Mouse (Mus musculus): Measurements from ENCODE around the gene Gdi2. TPM values are rescaled to one million over a fixed set of nuclear protein-coding genes. Genes with fewer than 3 reads are reported as not detected.
"Not testable (repeated sequence)": the region's sequence is repeated elsewhere in the genome, so short reads cannot be mapped to it uniquely, and the experiment has no call there.

The Gdi2 gene
- polyA plus RNA-seq, 1 experiment from 2014 or later = 435 TPM

DNA sequence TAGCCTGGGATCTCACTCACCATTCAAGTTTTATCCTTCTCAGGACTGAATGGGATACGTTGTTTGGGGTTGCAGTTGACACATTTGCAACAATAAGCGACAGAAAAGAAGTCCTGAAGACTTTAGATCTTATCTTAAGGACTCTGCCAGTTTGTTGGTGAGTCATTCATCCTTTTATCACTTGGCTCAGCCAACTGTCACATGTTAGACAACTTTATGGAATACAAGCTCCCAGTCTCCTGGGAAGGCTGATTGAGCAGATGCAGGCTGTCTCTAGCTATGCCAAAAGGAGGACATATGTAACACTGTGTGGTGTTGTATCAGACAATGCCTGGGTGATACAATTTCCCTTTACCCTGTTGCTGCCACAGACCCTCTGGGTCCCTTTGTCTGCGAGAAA is 7.4 kb upstream of the Gdi2 start:
- Histone ChIP-seq H3K4me2 (replicated peaks; ENCODE audit: low read depth, low read length) (no peak overlapping the region), H3K4me1 (ENCODE audit: insufficient read depth, low read length) (no peaks in the 10 kb centered on the region), H3K36me3 (ENCODE audit: insufficient read depth, low read length) (no peaks in the 10 kb centered on the region), H3K27ac (ENCODE audit: low read length) (no peak overlapping the region), H3K9ac (replicated peaks; ENCODE audit: low read length) (no peak overlapping the region), H3K4me3 (ENCODE audit: low read length) (no peak overlapping the region), H3K9me3 (ENCODE audit: low read length) (no peaks in the 10 kb centered on the region), H3K27me3 (ENCODE audit: insufficient read depth, low read length) (no peaks in the 10 kb centered on the region)
- ATAC-seq (ENCODE audit: low FRiP score, low TSS enrichment) = no peak
- 62% methylated on average over 3 of the region's 3 CpGs for WGBS

DNA sequence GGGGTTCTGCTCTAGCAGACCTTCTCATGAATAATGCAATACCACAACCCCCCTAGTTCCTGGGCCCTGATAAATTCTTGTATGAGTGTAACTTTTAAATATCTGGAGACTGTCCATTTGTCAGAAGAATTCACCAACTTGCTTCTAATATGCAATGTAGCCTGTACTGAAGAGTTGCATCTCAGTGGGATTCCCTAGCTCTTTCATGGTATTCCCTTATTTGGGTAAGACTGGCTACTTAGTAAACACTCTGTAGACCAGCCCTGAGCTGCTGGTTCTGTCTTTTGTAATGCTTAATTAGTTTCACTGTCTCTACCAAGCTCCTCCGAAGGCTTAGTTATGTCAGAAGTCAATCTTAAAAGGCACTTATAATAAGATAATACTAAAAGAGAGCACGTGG is 6.7 kb upstream of the Gdi2 start:
- not testable (repeated sequence) for H3K27ac ChIP-seq (ENCODE audit: low read length); H3K27me3 ChIP-seq (ENCODE audit: insufficient read depth, low read length); H3K4me2 ChIP-seq (replicated peaks; ENCODE audit: low read depth, low read length); H3K9me3 ChIP-seq (ENCODE audit: low read length); H3K4me3 ChIP-seq (ENCODE audit: low read length); ATAC-seq (ENCODE audit: low FRiP score, low TSS enrichment); H3K9ac ChIP-seq (replicated peaks; ENCODE audit: low read length); H3K4me1 ChIP-seq (ENCODE audit: insufficient read depth, low read length); H3K36me3 ChIP-seq (ENCODE audit: insufficient read depth, low read length)
- 76% methylated on average over 2 of the region's 2 CpGs for WGBS

DNA sequence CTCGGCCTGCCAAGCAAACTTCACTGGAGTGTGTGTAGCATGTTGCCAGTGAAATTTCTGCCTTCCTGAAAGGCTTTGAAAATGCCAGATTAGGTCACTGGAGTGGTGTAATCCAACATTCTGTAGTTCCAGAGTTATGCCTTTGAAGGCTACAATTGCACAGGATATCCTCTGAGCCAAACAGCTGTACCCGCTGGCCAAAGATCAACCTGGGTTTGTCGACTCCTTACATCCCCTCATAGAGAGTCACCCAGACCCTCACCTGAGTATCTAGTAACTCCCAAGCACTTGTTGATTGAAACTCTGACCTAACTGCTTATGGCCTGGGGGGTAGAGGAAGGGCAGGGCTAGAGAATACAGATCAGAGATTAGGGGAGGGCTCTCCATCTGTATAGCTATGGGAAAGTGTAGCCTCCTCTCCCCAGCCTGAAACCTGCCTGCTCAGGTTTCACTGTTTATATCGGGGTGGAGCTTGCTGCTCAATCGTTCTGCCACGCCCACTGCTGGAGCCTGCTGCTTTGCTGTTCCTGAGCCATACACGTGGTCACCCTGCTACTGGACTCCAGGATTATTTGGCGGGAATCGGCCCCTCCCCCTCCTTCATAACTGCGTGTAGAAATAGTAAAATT is 6.1 kb upstream of the Gdi2 start:
- WGBS = 55% methylated on average over 10 of the region's 10 CpGs
- peak; percentile 63; the same call in 1 of the 2 replicates for ATAC-seq (ENCODE audit: low FRiP score, low TSS enrichment)
- H3K4me3 ChIP-seq (ENCODE audit: low read length) = no peak overlapping the region
- H3K9ac ChIP-seq (replicated peaks; ENCODE audit: low read length) = no peak overlapping the region
- H3K9me3 ChIP-seq (ENCODE audit: low read length) = no peaks in the 10 kb centered on the region
- H3K4me1 ChIP-seq (ENCODE audit: insufficient read depth, low read length) = no peaks in the 10 kb centered on the region
- H3K4me2 ChIP-seq (replicated peaks; ENCODE audit: low read depth, low read length) = no peak overlapping the region
- H3K27ac ChIP-seq (ENCODE audit: low read length) = no peak overlapping the region
- H3K36me3 ChIP-seq (ENCODE audit: insufficient read depth, low read length) = no peaks in the 10 kb centered on the region
- no peaks in the 10 kb centered on the region for H3K27me3 ChIP-seq (ENCODE audit: insufficient read depth, low read length)

DNA sequence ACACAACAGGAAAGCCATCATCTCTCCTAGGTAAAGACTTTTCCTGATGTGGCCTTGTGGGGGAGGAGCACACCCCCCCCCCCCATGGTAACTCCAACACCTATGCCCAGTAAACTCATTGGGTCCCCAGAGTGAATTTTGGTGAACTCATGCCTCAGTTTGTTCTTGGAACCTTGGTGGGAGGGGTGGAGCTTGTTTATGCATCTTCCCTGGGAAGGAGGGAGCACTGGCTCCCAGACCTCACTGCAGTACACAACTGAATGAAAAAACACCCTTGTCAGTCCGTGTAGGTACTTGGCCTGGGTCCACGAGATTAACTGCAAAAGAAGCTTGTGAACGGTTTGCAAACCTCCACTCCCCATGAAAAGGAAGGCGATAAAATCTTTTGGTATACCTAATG is 5.4 kb upstream of the Gdi2 start:
- Histone ChIP-seq H3K9ac (replicated peaks; ENCODE audit: low read length) (no peak overlapping the region), H3K27me3 (ENCODE audit: insufficient read depth, low read length) (no peaks in the 10 kb centered on the region), H3K4me3 (ENCODE audit: low read length) (no peak overlapping the region), H3K4me1 (ENCODE audit: insufficient read depth, low read length) (peaks cover 4% of the 10 kb centered on the region; the same call in 1 of the 2 replicates), H3K27ac (ENCODE audit: low read length) (no peak overlapping the region), H3K36me3 (ENCODE audit: insufficient read depth, low read length) (no peaks in the 10 kb centered on the region), H3K9me3 (ENCODE audit: low read length) (no peaks in the 10 kb centered on the region), H3K4me2 (replicated peaks; ENCODE audit: low read depth, low read length) (no peak overlapping the region)
- WGBS = 64% methylated on average over 4 of the region's 4 CpGs
- no peak for ATAC-seq (ENCODE audit: low FRiP score, low TSS enrichment)

DNA sequence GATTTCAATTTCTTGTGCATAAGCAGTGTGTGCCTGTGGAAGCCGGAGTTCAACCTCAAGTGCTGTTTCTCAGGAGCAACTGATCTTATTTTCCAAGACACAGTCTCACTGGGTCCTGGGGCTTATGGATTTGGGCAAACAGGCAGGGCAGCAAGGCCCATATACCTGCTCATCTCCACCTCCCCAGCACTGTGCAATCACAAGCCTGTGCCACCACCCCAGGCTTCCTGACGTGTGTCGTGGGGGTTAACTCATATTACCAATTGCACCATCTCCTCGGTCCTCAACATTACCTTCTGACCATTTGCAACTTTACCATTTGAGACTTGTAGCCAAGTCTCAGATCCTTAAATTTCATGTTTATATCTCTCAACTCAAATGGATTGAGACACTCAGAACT is 3.7 kb upstream of the Gdi2 start:
- Histone ChIP-seq H3K4me1 (ENCODE audit: insufficient read depth, low read length) (peaks cover 4% of the 10 kb centered on the region), H3K4me2 (replicated peaks; ENCODE audit: low read depth, low read length) (no peak overlapping the region), H3K9me3 (ENCODE audit: low read length) (no peaks in the 10 kb centered on the region), H3K4me3 (ENCODE audit: low read length) (no peak overlapping the region), H3K9ac (replicated peaks; ENCODE audit: low read length) (no peak overlapping the region), H3K27ac (ENCODE audit: low read length) (no peak overlapping the region), H3K36me3 (ENCODE audit: insufficient read depth, low read length) (no peaks in the 10 kb centered on the region), H3K27me3 (ENCODE audit: insufficient read depth, low read length) (no peaks in the 10 kb centered on the region)
- WGBS = 91% methylated on average over 4 of the region's 4 CpGs
- no peak for ATAC-seq (ENCODE audit: low FRiP score, low TSS enrichment)

DNA sequence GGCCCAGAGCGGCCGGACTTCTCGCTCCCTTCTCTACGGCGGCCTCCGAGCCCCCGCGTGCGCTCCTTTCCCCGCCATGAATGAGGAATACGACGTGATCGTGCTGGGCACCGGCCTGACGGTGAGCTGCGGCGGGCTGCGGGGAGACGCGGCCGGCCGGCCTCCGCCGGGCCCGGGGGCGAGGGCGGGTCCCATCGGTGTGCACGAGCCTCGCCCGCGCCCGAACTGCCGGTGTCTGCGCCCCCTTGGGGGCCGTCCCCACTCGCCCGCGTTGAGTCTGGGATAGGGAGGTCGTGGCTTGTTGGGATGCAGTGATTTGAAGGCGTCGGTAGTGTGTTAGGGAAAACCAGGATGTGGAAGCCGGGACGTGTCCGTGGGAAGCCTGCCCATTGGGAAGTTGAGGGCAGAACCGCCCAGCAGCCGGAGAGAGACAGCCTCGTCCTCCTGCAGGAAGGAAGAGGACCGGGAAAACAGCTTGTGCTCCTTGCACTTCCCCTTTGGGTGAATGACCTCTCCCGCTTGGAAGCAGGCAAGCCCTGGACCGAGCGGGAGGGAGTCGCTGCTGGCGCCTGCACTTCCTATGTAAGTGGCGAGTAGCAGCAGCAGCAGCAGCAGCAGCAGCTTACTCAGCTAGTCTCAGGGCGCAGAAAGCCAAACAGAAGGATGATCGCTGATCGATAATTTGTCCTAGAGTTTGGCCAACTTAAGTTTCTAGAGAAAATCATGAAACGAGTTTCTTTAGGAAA is 533 bp downstream of the Gdi2 start:
- H3K9me3 ChIP-seq (ENCODE audit: low read length) = no peaks in the 10 kb centered on the region
- H3K27ac ChIP-seq (ENCODE audit: low read length) = peak overlapping the region; percentile 99
- H3K27me3 ChIP-seq (ENCODE audit: insufficient read depth, low read length) = no peaks in the 10 kb centered on the region
- H3K36me3 ChIP-seq (ENCODE audit: insufficient read depth, low read length) = no peaks in the 10 kb centered on the region
- ATAC-seq (ENCODE audit: low FRiP score, low TSS enrichment) = peak; percentile 79
- under 1% methylated on average over 58 of the region's 59 CpGs for WGBS
- peak overlapping the region; percentile 73 for H3K4me2 ChIP-seq (replicated peaks; ENCODE audit: low read depth, low read length)
- H3K4me1 ChIP-seq (ENCODE audit: insufficient read depth, low read length) = peaks cover 25% of the 10 kb centered on the region
- H3K4me3 ChIP-seq (ENCODE audit: low read length) = peak overlapping the region; percentile 98
- peak overlapping the region; percentile 98 for H3K9ac ChIP-seq (replicated peaks; ENCODE audit: low read length)

DNA sequence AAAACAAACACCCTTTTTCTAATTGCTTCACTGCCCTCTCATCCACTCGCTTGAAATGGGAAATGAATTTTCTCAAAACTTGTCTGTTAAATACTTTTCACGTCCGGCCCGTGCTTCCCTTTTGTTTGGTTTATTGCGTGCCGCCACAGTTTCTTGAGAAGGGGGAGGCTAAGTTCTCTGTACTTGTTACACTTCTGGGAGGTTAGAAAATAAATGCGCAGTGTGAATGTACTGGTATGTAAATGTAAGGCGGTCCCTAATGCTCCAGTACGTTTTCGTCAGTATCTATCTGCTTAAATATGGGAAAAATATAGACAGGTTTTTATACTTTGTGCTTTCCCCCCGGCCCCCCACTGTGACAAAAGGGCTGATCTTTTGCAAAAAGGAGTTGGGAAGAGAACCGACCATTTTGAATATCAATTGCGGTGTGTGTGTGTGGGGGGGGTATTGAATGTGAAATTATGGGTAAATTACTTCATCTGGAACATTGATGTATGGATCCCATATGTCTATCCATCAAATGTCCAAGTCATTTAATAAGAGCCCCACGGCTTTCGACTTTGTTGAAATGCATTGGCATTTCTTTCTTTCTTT is 1.2 kb downstream of the Gdi2 start:
- WGBS = 2% methylated on average over 15 of the region's 15 CpGs

DNA sequence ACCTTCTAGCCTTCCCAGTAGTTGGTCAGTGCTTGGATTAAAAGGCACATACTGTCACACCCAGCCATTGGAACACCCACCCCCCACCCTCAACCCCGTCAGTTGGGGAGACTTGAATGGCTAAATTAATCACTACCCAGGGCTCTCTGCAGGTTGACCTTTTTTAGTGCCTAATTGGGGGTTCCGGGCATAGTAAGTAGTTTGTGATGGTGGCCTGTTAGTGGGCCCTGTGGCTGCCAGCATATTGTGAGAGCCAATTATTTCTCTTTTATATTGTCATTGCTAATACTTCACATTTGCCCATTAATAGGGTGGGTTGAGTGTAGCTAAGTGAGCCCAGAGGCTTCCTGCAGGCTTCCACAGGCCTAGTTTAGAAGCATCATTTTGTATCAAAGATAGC is 2.3 kb downstream of the Gdi2 start:
- Histone ChIP-seq H3K4me2 (replicated peaks; ENCODE audit: low read depth, low read length) (peak overlapping the region; percentile 73), H3K27me3 (ENCODE audit: insufficient read depth, low read length) (no peaks in the 10 kb centered on the region), H3K9ac (replicated peaks; ENCODE audit: low read length) (0 out of 2 replicates have a peak overlapping the region, but pooled peaks have one; percentile 39), H3K9me3 (ENCODE audit: low read length) (no peaks in the 10 kb centered on the region), H3K27ac (ENCODE audit: low read length) (no peak overlapping the region), H3K36me3 (ENCODE audit: insufficient read depth, low read length) (no peaks in the 10 kb centered on the region), H3K4me1 (ENCODE audit: insufficient read depth, low read length) (peaks cover 25% of the 10 kb centered on the region), H3K4me3 (ENCODE audit: low read length) (peak overlapping the region; percentile 98)
- WGBS = 29% methylated on average over 2 of the region's 2 CpGs
- ATAC-seq (ENCODE audit: low FRiP score, low TSS enrichment) = no peak

More for the DNA sequence above, 1.2 kb downstream of the Gdi2 start:
- no peaks in the 10 kb centered on the region for H3K27me3 ChIP-seq (ENCODE audit: insufficient read depth, low read length)
- no peaks in the 10 kb centered on the region for H3K36me3 ChIP-seq (ENCODE audit: insufficient read depth, low read length)
- no peaks in the 10 kb centered on the region for H3K9me3 ChIP-seq (ENCODE audit: low read length)
- H3K9ac ChIP-seq (replicated peaks; ENCODE audit: low read length) = peak overlapping the region; percentile 98
- H3K27ac ChIP-seq (ENCODE audit: low read length) = peak overlapping the region; percentile 99
- H3K4me1 ChIP-seq (ENCODE audit: insufficient read depth, low read length) = peaks cover 25% of the 10 kb centered on the region
- peak overlapping the region; percentile 73 for H3K4me2 ChIP-seq (replicated peaks; ENCODE audit: low read depth, low read length)
- ATAC-seq (ENCODE audit: low FRiP score, low TSS enrichment) = no peak
- peak overlapping the region; percentile 98 for H3K4me3 ChIP-seq (ENCODE audit: low read length)

DNA sequence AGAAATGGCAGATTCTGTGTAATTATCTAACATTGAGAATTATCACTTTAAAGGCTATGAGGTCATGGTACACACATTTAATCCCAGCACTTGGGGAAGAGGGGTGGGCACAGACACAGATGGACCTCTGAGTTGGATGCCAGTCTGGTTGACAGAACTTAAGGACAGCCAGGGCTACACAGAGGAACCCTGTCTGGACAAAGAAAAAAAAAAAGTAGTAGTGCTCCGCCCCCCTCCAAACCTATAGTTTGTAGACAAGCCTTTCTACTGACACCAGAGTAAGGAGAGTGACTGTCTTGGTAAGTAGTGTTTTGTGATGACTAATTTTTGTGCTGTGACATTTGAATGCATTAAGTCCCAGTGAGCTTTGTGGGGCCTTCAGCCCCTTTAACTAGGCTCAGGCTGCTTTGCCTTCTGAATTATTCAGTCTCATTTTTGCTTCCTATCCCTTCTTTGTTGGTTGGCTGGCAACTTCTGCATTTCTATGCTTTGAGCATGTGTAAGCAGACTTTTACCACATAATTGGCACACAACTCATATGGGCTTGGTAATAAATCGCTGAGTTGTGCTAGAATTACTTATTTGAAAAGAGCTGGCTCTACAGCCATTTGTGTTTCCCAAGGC is 3.4 kb downstream of the Gdi2 start:
- Histone ChIP-seq H3K4me1 (ENCODE audit: insufficient read depth, low read length) (peaks cover 25% of the 10 kb centered on the region), H3K9ac (replicated peaks; ENCODE audit: low read length) (no peak overlapping the region), H3K9me3 (ENCODE audit: low read length) (no peaks in the 10 kb centered on the region), H3K4me2 (replicated peaks; ENCODE audit: low read depth, low read length) (no peak overlapping the region), H3K27ac (ENCODE audit: low read length) (no peak overlapping the region), H3K36me3 (ENCODE audit: insufficient read depth, low read length) (no peaks in the 10 kb centered on the region), H3K4me3 (ENCODE audit: low read length) (0 out of 2 replicates have a peak overlapping the region, but pooled peaks have one; percentile 4), H3K27me3 (ENCODE audit: insufficient read depth, low read length) (no peaks in the 10 kb centered on the region)
- 77% methylated on average over 2 of the region's 2 CpGs for whole genome bisulfite sequencing
- ATAC-seq (ENCODE audit: low FRiP score, low TSS enrichment) = no peak
